Mouse (Mus musculus) gastrocnemius, postnatal 4 days (tissue): ENCODE results near the gene Cdyl2. TPM values are rescaled to one million over a fixed set of nuclear protein-coding genes. Genes with fewer than 3 reads are reported as not detected.

Experiments used
- DNase-seq, 2 experiments: peaks; one replicate each; pipeline ENCODE4 v3.0.0; 2021 to 2022; ENCODE audit warnings: low spot score in 2 of 2, mixed read lengths in 2 of 2
- total RNA-seq, 2 experiments: library from RNA; stranded (reverse); gene quantifications; 2 replicates each; pipeline ENCODE4 v1.2.3; 2021

Cdyl2 gene
- total RNA-seq, 2 experiments from 2014 or later = 10.9 to 12.1 TPM

DNA sequence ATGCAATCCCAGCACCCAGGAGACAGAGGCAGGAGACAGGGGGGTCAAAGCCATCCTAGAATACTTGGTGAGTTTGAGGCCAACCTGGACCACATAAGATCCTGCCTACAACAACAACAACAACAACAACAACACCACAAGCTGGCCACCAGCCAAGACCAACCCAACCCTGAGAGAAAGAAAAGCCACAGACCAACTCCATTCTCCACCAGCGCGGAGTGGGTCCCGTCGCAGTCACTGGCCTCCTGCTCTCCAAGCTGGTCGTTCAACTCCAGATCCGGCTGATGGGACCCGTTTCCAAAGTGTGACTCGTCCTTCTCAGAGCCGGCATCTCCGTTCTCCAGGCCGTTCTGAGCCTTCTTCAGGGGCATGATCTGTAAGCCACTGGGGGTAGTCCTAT, 109.2 kb downstream of the Cdyl2 start:
- no peak for DNase-seq

DNA sequence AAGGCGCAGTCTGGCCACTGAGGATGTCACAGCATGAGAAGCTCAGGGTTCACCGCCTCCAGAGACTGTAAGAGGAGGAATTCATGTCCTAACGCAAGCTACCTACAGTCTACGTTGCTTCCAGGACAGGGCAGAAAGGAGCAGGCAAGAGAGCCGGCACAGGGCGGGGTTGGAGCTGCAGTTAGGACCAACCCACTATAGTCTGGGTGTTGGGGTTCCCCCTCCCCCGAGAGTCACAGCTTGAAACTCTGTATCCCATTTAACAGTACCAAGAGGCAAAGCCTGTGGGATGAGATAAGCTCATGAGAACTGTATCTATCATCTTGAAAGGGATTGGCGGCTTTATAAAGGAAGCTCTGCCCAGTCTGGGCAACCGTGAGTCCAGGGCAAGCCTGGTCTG, 110.5 kb downstream of the Cdyl2 start:
- DNase-seq = no peak

DNA sequence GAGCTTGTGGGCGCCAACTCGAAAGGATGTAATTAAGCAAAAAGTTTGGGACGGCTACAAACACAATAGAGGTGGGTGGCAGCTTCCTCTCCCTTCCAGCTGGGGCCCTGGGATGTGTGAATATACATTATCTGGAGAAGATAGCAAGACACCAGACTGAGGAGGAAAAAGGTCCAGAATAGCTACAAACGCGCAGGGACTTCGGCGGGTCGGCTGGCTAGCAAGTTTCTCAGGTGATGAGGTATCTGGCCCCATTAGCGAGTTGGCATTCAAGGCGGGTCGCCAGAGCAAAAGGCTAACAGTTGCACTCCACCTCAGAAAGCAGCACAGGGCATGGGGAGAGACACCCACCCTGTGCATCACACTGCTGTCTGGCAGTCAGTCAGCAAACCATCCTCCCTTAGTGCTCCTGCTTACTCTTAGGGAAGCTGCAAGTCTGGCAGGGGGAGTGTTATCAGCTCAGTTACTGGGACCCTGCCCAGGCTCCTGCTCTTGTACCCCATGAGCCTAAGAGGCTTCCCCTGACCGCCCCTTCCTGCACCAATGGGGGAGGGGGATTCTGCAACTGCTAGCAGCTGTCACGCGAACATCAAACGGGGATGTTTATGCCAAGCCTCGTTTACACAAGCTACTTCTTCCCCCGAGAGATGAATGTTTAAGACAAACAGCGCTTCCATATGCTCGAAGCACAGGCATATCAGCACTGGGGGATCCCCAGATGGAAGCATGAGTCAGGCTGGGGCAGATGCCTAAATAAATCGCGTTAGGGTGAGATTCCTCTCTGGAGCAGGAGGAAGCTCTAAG, 111.4 kb downstream of the Cdyl2 start:
- no peak for DNase-seq

DNA sequence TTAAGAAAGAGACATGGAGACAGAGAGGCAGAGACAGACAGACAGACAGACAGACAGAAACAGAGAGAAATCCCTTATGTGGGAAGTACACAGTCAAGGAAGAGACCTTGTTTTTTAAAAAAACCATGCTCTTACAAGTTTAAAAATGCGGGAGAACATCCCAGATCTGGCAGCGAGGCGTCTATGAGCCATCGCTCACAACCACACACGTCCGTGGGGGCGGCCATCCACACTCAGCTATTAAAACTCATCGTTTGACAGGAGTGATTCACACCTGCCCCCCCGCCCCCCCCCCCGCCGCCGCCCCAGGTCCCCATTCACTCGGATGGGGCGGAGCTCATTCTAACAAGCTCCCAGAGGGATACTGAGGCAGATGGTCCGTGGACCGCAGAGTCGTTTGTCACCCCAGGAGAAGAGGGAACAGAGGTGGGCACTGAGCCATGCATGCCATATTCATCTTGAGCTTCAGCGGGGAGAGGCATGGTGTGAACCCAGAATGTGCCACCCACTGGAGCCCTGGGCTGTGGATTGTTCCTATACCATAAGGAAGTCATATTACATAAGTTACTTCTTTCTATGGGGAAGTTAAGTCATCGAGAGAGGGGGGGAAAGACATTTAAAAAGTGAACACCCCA, 113.0 kb downstream of the Cdyl2 start:
- DNase-seq = no peak

DNA sequence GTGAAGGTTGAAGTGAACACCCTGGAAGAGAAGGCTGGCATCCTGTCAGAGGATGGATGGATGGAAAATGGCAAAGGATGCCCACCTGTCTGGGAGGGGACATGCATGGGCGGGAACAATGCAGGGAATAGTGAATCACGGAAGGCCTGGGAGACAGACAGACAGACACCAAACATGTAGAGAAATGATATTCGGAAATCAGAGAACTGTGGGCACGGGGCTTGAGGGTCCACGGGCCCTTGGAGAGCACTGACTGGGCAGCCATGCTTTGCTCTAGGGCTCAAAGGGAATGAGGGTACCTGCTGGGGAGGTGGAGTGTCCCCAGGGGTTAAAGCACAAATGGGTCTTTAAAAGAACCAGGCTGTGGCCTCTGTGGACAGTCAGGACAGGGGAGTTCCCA, 113.6 kb downstream of the Cdyl2 start:
- DNase-seq = no peak

DNA sequence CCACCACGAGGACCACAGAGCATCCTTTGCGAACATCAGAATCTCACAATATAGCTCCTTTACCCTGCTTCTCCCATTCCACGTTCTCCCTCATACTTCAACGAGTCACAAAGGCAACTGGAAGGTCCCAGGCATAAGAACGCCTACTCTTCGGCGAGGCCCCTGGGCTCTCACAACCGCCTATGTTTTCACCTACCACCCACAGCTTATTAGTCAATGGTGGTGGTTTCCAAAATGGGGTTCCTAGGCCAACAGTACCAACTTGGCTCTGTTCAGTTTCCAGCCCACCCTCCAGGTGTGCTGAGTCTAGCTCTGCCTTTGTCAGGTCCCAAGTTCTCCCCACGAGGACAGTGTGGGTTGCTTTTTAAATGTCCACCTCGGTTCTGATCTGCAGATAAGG, 114.0 kb downstream of the Cdyl2 start:
- no peak for DNase-seq

DNA sequence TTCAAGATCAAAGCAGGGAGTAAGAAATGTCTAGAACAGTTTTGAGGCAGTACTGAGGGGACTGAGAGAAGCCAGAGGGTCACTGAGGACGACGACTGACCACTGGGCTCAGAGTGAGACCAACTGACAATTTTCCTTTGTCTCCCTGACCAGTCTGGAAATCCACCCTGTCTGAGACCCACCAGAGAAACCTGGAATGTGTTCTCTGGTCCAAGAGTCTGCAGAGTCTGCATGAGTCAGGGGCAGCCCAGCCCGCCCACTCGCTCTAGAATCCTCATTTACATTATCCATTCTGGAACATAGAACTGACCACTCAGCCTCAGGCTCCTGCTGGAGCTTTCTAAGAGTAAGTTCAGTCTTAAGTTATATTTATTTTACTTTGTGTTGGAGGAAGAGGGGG, 114.9 kb downstream of the Cdyl2 start:
- no peak for DNase-seq

DNA sequence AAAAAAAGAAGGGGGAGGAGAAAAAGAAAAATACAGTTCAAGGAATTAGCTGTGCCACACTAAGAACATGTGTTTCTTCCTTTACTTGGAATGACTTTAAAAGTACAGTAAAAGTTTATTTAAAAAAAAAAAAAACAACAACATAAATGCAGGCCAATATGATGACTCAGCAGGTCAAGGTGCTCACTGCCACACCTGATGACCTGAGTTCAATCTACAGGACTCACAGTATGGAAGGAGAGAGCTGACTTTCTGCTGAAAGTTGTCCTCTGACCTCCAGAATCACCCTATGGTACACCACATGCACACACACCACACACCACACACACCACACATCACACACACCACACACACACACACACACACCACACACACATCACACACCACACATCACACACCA, 116.4 kb downstream of the Cdyl2 start:
- no peak for DNase-seq

DNA sequence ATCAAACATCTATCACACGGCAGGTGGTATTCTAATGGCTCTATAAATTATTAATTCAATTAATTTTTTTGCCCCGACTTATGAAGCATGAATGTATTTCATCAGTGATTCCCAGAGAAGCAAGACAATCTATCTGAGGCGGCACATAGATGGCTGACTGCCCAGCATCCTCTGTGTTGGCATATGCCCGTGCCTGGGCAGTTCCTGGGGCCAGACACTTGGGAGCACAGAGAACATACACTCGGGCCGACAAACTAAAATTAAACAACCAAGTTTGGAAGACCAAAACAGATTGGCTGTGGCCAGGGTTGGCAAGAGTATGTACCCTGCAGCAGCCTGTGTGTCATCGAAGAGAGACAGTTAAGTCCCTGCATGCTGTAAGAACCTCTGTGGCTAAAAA, 117.9 kb downstream of the Cdyl2 start:
- DNase-seq = no peak

DNA sequence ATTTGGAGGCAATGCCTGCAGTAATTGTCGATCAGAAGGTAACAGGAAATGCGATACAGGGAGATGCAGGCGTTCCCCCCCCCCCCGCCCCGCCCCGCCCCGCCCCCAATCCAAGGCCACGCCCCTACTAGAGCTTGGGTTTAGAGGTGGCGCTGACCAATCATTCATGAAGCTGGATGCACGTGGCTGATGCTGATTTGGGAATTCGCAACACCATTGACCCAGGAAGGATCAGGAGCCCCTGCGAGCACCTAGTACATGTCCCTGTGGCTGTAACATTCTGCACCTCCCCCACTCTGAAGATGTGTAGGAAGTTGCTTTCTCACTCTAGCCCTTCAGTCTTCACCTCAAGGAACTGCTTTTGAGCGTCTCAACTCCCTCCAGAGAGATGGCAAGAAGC, 126.6 kb downstream of the Cdyl2 start:
- DNase-seq = no peak

DNA sequence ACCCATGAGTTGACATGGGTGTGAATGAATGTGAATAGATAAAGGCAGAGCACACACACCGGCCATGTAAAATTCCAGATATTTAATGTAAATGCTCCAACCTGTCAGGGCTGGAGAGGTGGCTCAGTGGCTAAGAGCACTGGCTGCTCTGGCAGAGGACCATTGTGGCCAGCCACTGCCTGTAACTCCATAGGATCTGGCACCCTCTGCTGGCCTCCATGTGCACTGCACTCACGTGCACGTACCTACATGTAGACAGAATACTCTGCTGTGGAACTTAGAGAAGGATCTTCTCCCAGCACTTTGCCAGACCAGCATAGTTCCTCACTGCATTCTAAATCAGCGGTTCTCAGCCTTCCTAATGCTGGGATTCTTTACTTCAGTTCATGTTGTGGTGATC, 130.0 kb downstream of the Cdyl2 start:
- no peak for DNase-seq

DNA sequence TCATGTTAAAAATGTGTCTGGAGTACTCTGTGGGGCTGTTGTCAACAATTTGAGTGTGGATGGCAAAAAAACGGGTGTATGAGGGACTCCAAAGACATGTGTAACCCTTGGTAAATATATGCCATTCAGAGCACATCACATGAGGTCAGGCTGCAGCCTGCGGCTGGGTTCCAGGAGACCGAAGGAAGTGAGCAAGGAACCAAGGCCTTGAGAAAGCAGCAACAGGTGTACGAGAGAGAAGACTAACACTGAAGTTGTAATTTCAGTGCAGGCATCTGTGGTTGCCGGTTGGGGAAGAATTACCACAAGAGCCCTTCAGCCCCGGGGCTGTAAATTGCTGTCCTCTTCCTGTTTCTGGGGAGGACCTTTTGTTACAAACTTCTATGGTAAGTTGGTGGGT, 133.1 kb downstream of the Cdyl2 start:
- DNase-seq = no peak

DNA sequence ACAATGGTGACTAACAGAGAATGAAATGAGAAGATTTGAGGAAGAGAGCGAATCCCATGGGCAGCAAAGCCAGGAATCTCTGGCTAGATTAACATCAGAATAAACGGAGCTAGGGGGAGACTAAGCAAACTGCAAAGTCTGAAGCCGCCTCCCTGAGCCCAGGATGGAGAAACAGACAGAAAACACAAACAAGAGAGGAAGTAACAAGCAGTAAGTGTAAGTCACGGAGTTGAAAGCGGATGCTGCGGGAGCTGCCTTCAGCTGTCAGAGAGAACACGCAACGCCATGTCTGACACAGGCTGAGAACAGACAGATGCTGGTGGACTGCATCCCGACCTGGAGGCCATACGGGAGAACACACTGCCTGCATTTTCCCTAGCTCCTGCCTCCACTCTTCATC, 141.6 kb downstream of the Cdyl2 start:
- DNase-seq = no peak

DNA sequence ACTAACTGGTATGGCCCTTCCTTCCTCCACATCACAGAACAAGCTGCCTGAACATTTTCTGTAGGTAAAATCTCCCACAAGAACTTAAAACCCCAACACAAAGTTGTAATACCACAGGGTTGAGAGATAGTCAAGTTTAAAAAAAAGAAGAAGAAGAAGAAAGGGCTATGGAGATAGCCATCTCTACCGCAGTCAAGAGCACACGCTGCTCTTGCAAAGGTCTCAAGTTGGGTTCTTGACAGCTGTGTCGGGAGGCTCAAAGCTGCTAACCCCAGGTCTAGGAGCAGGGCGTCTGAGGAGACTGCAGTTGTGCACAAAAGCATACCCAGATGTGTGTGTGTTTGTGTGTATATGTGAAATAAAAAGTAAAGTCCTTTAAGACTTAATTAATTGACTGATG, 142.2 kb downstream of the Cdyl2 start:
- DNase-seq = no peak

DNA sequence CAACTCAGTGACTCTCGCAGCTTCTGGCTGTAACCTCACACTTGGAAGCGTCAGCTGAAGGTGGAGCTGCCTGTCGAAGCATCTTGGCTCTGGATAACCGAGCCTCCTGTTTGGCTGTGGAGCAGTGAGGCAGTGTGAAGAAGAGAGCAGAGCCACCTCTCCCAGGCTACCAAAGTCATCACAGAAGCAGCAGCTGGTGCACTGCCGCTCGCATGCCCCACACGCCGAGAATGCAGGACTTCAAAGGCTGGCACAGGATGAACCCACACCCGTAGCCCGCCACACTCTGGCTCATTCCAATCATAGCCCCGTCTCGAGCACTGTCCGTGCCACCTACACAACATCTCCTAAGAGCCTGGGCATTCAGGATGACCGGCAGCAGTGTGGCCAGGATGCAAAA, 142.7 kb downstream of the Cdyl2 start:
- no peak for DNase-seq

DNA sequence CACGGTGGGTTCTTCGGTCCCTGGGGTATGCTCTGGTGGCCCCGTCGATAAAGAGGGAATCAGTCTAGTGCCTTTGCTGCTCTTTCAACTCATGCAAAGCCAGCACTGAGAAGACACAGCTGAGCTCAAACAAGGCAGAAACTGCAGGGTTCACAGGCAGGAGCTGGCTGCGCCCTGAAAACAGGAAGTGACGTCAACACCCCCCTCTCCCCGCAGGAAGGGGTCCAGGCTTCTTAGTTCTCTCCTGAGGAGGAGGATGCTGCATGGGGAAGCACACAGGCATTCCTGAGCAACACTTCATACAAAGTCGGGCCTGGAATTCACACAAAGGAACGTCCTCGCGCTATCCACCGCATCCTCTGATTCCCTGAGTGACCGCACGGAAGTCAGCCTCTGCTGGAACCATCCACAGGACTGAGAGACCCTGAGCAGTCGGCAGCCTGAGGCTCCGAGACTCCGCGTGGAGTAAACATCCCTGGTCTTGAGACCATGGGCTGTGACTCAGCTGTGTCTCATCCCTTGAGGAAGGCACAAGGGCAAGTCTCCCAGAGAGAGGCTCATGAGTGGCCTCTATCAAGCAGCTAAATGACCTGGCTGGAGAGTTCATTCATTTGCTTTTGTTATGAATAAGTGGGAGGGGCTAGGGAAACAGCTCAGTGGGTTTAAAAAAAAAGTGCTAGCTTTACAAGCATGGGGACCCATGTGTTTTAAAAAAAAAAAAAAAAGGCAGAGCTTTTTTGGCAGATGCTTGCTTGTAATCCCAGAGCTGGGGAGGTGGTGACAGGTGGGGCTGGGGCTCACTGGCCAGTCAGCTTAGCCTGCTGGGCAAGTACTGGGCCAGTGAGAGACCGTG, 144.9 kb downstream of the Cdyl2 start:
- DNase-seq = no peak

DNA sequence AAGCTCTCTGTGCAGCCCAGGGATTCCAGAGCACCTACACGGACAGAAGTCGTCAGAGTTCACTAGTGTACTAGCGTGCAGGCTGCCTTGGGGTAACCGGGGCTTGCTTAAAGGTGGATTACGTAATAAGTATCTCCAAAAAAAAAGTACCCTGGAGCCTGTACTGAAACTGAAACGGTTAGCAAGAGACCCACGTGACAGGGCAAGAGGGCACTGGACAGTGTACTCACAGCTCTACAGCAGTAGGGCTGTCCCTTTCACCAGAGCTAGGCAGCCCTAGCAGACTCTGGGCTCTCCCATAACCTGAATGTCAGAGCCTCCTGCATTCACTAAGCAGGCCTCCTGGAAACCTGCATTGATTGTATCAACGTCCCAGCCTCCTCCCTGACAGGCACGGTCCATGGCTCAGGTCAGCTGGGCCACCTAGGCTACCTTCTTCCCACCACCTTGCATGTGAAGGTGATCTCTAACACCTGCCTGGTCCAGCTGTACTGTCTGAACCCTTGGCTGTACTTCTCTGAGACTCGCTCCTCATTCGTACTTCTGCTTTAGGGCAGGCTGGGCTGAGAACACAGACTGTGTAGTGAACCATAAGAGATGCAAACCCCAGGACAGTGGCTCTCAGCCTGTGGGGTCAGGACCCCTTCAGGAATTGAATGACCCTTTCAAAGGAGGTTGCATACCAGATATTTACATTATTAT, 151.3 kb downstream of the Cdyl2 start:
- DNase-seq = no peak

DNA sequence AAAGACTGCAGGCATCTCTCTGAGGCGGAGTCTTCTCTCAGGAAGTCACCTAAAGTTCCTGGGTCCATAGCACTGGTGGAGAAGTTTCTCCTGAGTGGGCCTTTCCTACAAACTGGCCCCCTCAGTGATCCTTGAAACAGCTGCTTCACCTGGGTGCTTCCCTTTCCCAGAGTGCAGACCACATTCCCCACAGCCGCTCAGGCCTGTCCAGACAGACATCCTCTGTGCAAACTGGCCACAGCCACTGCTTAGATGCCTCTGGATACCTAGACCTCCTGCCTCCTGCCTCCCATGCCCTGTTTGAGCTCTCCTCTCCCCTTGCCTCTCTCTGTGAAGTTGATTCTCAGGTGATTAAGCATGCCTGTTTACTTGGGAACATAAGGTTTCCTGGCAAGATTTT, 156.1 kb downstream of the Cdyl2 start:
- DNase-seq = no peak

DNA sequence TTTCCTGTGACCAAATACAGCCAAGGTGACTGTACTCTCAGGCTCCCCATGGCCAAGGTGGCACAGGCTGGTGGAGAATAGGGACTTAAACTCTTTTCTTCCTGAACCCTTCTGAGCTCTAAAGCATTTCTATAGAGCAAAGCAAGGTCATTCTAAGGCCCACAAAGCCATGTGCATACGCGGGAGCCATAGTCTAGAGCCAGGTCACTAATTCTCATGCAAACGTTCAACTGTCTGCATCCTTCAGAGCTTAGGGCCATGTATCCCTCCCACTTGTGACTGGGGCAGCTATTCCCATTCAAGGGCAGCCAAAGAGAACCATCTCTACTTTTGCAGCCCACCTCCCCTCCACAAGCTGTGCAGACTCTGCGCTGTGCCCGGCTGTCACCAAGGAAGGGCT, 159.7 kb downstream of the Cdyl2 start:
- no peak for DNase-seq

DNA sequence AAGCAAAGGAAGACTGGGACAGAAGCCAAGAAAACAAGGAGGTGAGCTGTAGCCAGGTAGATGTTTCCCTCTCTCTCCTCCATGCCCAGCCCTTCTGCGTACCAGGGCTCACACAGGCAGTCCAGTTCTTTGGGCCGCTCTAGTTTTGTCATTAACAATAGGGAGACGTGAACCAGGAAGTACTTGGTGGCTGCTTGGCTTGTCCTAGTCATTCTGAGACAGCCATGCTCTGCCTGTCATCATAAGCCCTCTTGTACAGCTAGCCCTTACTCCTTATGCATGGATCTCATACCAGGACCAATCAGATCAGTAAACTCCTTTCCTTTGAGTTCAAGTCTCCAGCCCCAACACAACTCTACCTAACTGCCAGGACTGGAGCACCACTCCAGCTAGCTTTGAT, 180.0 kb downstream of the Cdyl2 start:
- DNase-seq = no peak

DNA sequence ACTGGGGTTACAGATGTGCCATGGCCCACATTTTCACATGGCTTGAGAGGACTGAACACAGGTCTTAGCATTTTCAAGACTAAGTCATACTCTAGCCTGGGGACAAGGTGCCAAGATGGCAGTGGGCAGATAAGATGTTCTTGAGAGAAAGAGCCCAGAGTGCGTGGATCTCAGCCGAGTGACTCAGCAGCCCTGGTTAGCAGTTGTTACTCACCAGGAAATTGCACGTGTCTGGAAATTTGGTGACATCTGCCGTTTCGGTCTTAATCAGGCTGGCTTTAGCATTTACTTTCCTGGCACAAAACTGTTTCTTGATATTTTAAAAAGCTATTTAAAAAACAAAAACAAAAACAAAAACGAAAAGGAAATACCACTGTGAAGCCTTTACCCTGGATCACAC, 180.5 kb downstream of the Cdyl2 start:
- DNase-seq = no peak

DNA sequence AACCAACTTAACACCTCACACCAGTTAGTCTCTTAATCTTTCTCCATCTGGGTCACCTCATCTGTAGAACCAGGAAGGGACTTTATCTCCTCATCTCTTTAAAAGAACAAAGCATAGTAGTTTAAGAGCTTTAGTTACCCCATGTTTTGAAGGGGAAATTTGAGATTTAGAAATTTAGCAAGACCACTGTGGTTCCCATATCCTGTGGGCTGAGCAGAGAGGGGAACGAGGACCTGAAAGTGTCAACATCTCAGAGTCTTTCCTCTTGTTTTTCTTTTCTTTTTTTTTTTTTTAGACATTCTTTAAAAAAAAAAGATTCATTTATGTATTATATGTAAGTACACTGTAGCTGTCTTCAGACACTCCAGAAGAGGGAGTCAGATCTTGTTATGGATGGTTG, 189.4 kb downstream of the Cdyl2 start:
- DNase-seq = no peak
